In the genomic region with DNA sequence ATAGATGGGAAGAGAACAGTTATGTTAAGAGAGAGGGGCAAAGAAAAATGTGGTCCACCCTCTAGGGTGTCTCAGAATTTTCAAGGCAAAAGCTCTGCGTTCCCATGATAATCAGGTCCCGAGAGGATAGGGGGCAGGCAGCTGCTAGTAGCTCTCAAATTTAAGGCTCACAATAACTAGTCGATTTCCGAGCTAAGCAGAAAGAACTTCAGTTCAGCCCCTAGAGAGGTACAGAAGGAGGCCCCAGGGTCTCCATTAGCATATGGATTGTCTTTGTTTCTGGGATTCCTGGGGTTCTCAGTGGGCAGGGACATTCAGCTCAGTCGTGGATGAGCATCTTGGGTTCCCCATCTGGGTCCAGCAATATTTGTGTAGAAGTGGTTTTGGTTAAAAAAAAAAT, we compare ENCODE assay signal across 12 mouse cellular contexts.
"Had no signal": no experiment of that assay in that cellular context is flagged by ENCODE, and none has a peak within 500 bp of the region (broad histone marks: within the 10 kb centered on the region; RNA-seq: fewer than 3 reads in every experiment).

No protein-coding gene starts in this region.

- H3K4me3 ChIP-seq: kidney, embryonic 15.5 days; limb, embryonic 13.5 days; neural tube, embryonic 13.5 days had no signal

- DNase-seq: kidney, postnatal 14 days; left cerebral cortex, postnatal 4 days; lung, adult 18-20 months; retina, postnatal 1 day; right cerebral cortex, postnatal 4 days; spleen, adult 18-20 months; thymus, adult 18-20 months; thymus, postnatal 14 days had no signal

- H3K36me3 ChIP-seq: kidney, embryonic 15.5 days; limb, embryonic 13.5 days; neural tube, embryonic 13.5 days had no signal

- H3K9me3 ChIP-seq: kidney, embryonic 15.5 days; limb, embryonic 13.5 days; neural tube, embryonic 13.5 days had no signal

- H3K9ac ChIP-seq: kidney, embryonic 15.5 days; limb, embryonic 13.5 days; liver, embryonic 14.5 days; neural tube, embryonic 13.5 days had no signal

- H3K4me2 ChIP-seq: kidney, embryonic 15.5 days; limb, embryonic 13.5 days; neural tube, embryonic 13.5 days had no signal

- H3K27ac ChIP-seq: kidney, embryonic 15.5 days; limb, embryonic 13.5 days; liver, embryonic 14.5 days; neural tube, embryonic 13.5 days had no signal
